Mouse (Mus musculus): ENCODE measurements around the gene Zfp609. TPM values are rescaled to one million over a fixed set of nuclear protein-coding genes. Genes with fewer than 3 reads are reported as not detected.
"Not testable (repeated sequence)": the region's sequence is repeated elsewhere in the genome, so short reads cannot be mapped to it uniquely, and the experiment has no call there.

Zfp609 gene
- polyA plus RNA-seq, 1 experiment from 2014 or later = 7.1 TPM

DNA sequence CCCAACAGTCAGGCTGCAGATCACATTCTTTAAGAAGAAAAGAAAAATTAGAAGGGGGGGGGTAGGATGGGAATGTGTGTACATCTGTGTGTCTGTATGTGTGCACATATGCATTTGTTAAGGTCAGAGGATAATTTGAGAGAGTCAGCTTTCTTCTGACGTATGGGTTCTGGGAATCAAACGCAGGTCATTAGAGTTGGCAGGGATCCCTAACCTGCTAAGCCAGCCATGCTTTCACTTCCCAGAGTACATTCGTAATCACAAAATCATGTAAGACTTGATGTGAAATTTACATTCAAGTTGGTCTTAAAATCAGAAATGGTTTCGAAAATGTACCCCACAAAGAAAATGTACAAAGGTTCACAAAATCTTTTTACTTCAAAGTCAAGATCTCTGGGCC, 38.8 kb downstream of the Zfp609 start:
- no peaks in the 10 kb centered on the region for H3K9me3 ChIP-seq (replicated peaks)
- H3K27ac ChIP-seq (ENCODE audit: poor library complexity, severe bottlenecking) = no peak overlapping the region
- peaks cover 60% of the 10 kb centered on the region for H3K4me1 ChIP-seq (replicated peaks)
- 81% methylated on average over 4 of the region's 4 CpGs for WGBS
- H3K4me2 ChIP-seq = no peak overlapping the region
- no peak overlapping the region for H3K4me3 ChIP-seq
- H3K27me3 ChIP-seq (replicated peaks) = no peaks in the 10 kb centered on the region
- no peak for ATAC-seq (ENCODE audit: insufficient number of reproducible peaks, low FRiP score)
- H3K9ac ChIP-seq = no peak overlapping the region
- H3K36me3 ChIP-seq = 0 out of 2 replicates have a peak, but pooled peaks cover under 1% of the 10 kb centered on the region

DNA sequence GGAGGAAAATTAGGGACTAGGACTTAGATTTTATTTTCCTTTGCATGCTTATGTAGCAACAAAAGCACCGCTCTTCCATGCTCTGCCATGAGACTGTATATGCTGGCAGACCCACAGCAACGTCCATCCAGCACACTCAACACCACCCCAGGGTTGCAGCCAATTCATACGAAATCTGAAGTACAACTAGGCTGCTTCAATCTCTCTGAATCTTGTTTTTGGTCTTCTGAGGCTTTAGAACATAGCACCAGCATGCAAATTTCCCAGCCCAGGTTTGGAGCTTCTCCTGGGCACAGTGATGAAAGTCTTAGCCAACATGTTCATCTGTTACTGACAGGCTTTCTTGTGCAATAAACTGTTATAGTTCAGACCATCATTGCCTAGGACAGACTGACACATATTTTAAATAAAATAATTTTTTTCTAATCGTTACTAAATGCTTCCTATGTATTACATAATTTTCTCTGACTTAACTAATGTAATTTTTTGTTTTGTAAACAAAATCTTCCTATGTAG, 39.5 kb downstream of the Zfp609 start:
- ATAC-seq (ENCODE audit: insufficient number of reproducible peaks, low FRiP score) = no peak
- H3K4me3 ChIP-seq = no peak overlapping the region

DNA sequence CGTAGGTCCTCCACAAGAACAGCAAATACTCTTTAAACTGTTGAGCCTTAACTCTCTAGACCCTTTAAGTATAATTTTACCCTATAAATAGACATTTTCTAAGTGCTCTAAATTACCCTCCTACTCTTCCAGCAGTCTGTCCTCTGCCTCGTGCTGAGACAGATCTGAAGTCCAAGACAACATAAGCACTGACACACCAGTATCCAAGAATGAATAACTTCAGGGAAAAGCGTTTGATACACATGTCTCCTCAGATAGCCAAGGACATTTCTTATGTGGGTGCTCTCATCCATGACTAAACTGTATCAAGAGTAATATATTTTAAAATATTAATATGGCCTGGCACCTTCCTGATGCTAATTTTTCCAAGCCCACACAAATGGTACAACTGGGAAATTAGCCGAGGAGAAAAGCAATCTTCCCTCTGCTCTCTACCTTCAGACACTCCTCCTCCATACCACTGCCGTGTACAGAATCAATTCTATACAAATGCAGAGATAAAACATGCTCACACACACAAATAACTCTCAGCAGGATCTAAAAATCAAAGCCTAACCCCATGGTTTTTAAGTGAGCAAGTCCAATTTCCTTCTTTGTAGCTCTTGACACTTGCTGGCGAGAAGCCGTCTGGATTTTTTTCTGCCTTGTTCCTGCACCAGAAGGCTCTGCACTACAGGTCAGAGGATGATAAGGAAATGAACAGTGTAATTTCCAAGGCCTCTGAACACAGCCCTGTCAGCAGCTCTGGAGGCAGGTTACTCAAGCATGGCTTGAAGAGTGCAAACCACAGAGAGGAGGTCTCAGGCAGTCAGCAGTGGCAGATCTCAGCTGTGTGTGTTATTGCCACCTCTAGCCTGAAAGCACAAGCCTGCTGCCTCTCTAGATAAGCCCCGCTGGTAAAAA, 40.2 kb downstream of the Zfp609 start:
- Histone ChIP-seq H3K36me3 (no peaks in the 10 kb centered on the region), H3K27ac (ENCODE audit: poor library complexity, severe bottlenecking) (peak overlapping the region; percentile 82), H3K4me1 (replicated peaks) (peaks cover 61% of the 10 kb centered on the region), H3K4me3 (no peak overlapping the region; the same call in 1 of the 2 replicates), H3K9me3 (replicated peaks) (no peaks in the 10 kb centered on the region), H3K4me2 (peak overlapping the region; percentile 54), H3K27me3 (replicated peaks) (no peaks in the 10 kb centered on the region), H3K9ac (no peak overlapping the region)
- 17% methylated on average over 8 of the region's 8 CpGs for WGBS
- peak; percentile 80 for ATAC-seq (ENCODE audit: insufficient number of reproducible peaks, low FRiP score)

More for the DNA sequence above, 39.5 kb downstream of the Zfp609 start:
- H3K27ac ChIP-seq (ENCODE audit: poor library complexity, severe bottlenecking) = peak overlapping the region; percentile 82
- H3K4me2 ChIP-seq = peak overlapping the region; percentile 54
- no peaks in the 10 kb centered on the region for H3K27me3 ChIP-seq (replicated peaks)
- H3K36me3 ChIP-seq = no peaks in the 10 kb centered on the region
- 37% methylated on average over 4 of the region's 4 CpGs for WGBS
- H3K9me3 ChIP-seq (replicated peaks) = no peaks in the 10 kb centered on the region
- H3K4me1 ChIP-seq (replicated peaks) = peaks cover 63% of the 10 kb centered on the region
- peak overlapping the region; percentile 55; the same call in 1 of the 2 replicates for H3K9ac ChIP-seq

DNA sequence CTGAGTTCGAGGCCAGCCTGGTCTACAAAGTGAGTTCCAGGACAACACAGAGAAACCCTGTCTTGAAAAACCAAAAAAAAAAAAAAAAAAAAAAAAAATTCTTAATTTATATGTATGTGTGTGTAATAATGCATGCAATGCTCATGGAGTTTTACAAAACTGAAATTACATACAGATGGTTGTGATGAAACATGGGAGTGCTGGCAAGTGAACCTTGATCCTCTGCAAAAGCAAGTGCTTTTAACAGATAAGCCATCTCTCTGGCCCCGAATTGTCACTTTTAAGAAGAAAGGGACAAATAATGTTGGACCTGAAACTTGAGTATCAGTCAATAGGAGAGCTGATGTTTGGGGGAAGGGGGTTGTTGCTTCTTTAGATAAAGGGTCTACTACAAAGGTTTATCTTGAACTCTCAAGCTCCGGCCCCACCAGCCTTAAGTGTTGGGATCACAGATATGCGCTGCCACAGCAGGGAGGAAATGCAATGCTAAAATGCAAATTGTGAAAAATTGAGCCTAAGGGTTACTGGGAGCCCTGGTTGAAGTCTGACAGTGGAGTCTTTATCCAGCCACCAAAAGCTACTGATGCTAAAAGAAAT, 41.5 kb downstream of the Zfp609 start:
- Histone ChIP-seq H3K9me3 (replicated peaks) (no peaks in the 10 kb centered on the region), H3K27me3 (replicated peaks) (no peaks in the 10 kb centered on the region), H3K36me3 (no peaks in the 10 kb centered on the region), H3K4me3 (no peak overlapping the region), H3K4me2 (peak overlapping the region; percentile 38; the same call in 1 of the 2 replicates), H3K4me1 (replicated peaks) (peaks cover 49% of the 10 kb centered on the region), H3K9ac (no peak overlapping the region), H3K27ac (ENCODE audit: poor library complexity, severe bottlenecking) (no peak overlapping the region)
- 30% methylated on average over 4 of the region's 4 CpGs for WGBS
- ATAC-seq (ENCODE audit: insufficient number of reproducible peaks, low FRiP score) = no peak

DNA sequence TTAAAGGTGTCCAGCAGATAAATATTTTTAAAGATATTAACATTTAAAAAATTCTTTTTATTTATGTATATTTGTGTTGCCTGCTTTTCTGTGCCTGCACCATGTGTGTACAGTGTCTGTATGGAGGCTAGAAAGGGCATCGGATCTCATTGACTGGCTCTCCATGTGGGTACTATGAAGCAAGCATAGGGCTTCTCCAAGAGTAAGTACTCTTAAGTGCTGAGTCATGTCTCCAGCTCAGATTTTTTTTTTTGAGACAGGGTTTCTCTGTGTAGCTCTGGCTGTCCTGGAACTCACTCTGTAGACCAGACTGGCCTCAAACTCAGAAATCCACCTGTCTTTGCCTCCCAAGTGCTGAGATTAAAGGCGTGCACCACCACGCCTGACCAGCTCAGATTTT, 47.7 kb downstream of the Zfp609 start:
- H3K27me3 ChIP-seq (replicated peaks); H3K4me3 ChIP-seq; H3K27ac ChIP-seq (ENCODE audit: poor library complexity, severe bottlenecking); ATAC-seq (ENCODE audit: insufficient number of reproducible peaks, low FRiP score); H3K9ac ChIP-seq; H3K9me3 ChIP-seq (replicated peaks); H3K4me2 ChIP-seq; H3K36me3 ChIP-seq: not testable (repeated sequence)
- 92% methylated on average over 3 of the region's 3 CpGs for WGBS
- H3K4me1 ChIP-seq (replicated peaks) = peaks cover 37% of the 10 kb centered on the region

DNA sequence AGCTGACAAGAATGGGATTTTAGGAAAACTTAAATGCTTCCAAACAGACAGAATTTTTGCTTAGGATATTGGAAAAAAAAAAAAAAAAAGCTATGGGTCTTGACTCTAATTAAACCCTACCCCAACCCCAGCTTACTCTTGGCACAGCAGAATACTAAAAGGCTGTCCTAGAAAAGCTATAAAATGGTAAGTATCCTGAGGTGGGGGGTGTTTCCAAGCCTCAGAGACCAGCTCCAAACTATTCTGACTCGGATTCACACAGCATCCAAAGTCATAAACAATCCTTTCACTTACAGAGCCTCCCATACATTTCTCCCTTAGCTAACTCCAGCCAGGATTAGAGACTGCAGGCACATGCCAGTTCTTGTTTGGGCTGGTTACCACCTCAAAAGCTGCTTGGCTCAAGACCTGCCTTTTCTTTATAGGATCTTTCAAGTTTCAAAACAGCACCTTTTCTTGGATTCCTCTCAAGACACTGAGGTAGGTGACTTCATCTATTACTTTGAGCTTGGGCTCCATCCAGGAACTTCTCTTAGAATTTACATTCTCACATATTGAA, 50.4 kb downstream of the Zfp609 start:
- no peak overlapping the region; the same call in 1 of the 2 replicates for H3K27ac ChIP-seq (ENCODE audit: poor library complexity, severe bottlenecking)
- 25% methylated on average over 1 of the region's 1 CpGs for whole genome bisulfite sequencing
- no peak overlapping the region for H3K9ac ChIP-seq
- H3K4me2 ChIP-seq = no peak overlapping the region
- peaks cover 7% of the 10 kb centered on the region; the same call in 1 of the 2 replicates for H3K9me3 ChIP-seq (replicated peaks)
- H3K4me1 ChIP-seq (replicated peaks) = peaks cover 22% of the 10 kb centered on the region
- no peak overlapping the region for H3K4me3 ChIP-seq
- H3K27me3 ChIP-seq (replicated peaks) = no peaks in the 10 kb centered on the region
- peaks cover 9% of the 10 kb centered on the region; the same call in 1 of the 2 replicates for H3K36me3 ChIP-seq
- no peak for ATAC-seq (ENCODE audit: insufficient number of reproducible peaks, low FRiP score)

DNA sequence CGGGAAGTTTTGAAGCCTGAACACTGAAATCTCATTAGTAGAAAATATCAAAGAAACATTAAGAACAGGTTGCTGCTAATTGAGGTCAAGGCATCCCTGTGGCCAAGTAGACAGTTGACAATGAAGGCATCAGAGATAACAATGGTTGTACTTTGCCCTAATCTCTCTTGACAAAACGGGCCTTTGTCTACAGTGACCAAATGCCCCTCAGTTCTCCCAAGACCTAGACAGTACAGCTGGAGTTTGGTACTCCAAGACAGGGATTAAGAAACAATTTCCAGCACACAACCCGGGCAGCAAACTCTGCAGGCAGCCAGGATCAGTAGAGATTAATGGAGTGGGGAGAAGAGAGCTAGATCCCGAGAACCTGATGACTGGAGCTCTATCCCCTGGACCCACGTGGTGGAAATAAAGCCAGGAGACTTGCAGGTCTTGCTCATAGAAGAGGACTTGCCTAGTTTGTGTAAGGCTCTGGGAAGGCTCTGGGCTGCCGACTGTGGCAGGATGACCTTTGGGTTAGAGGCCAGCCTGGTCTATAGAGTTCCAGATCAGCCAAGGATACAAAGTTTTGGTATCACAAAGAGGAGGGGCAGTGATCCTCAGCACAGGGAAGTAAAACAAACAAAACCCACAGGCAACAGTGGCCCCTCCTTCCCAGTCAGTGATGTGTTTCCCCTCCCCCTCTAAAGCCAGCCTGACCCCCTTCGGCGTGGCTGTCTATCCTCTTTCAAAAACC, 51.1 kb downstream of the Zfp609 start:
- Histone ChIP-seq H3K27ac (ENCODE audit: poor library complexity, severe bottlenecking) (no peak overlapping the region), H3K9me3 (replicated peaks) (peaks cover 7% of the 10 kb centered on the region; the same call in 1 of the 2 replicates), H3K27me3 (replicated peaks) (no peaks in the 10 kb centered on the region), H3K4me1 (replicated peaks) (peaks cover 26% of the 10 kb centered on the region), H3K9ac (no peak overlapping the region), H3K36me3 (peaks cover 9% of the 10 kb centered on the region; the same call in 1 of the 2 replicates), H3K4me2 (no peak overlapping the region), H3K4me3 (no peak overlapping the region)
- WGBS = 22% methylated on average over 8 of the region's 8 CpGs
- ATAC-seq (ENCODE audit: insufficient number of reproducible peaks, low FRiP score) = no peak

DNA sequence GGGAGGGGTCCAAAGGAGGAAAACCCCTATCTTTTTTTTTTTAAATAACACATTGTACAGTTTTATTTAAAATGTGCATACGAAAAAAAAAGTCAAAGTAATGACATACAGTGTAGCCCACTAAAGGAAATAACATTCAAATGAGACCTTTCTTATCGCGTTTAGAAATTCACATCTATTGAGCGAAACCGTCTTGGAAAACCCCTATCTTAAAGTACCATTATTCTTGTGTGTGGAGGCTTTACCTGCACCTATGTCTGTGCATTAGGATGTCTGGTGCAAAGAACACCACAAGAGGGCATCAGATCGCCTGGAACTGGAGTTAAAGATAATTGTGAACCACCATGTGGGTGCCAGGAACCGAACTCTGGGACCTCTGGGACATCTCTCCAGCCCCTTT, 53.6 kb downstream of the Zfp609 start:
- Histone ChIP-seq H3K9ac (no peak overlapping the region), H3K27me3 (replicated peaks) (no peaks in the 10 kb centered on the region), H3K9me3 (replicated peaks) (peaks cover 7% of the 10 kb centered on the region; the same call in 1 of the 2 replicates), H3K4me2 (no peak overlapping the region), H3K4me3 (no peak overlapping the region), H3K4me1 (replicated peaks) (peaks cover 25% of the 10 kb centered on the region), H3K36me3 (peaks cover 9% of the 10 kb centered on the region; the same call in 1 of the 2 replicates), H3K27ac (ENCODE audit: poor library complexity, severe bottlenecking) (no peak overlapping the region)
- 94% methylated on average over 7 of the region's 7 CpGs for WGBS
- ATAC-seq (ENCODE audit: insufficient number of reproducible peaks, low FRiP score) = no peak

DNA sequence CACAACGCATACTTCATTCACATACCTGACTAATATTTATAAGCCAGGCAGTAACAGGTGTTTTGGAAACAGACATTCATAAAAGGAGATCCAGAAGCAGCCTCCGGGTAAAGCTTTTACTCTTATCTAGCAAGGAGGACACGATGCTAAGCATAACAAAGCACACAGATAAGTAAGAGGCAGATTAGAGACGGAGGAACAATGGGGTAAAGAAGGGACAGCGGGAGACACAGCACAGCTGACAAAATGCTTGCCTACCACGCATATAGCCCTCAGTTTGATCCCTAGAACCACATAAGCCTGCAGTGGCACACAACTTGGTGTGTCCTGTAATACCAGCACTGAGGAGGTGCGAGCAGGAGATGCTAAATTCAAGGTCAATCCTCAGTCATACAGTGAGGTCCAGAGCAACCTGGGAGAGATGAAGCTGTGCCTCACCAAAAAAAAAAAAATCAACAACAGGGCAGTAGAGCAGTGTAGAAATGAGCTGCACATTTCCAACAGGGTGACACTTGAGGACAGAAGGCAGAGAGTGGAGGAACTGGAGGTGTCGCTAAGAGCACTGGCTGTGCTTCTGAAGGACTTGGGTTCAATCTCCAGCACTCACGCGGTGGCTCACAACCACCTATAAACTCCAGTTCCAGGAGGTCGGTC, 56.2 kb downstream of the Zfp609 start:
- no peak for ATAC-seq (ENCODE audit: insufficient number of reproducible peaks, low FRiP score)
- Histone ChIP-seq H3K4me3 (no peak overlapping the region), H3K27ac (ENCODE audit: poor library complexity, severe bottlenecking) (no peak overlapping the region)

DNA sequence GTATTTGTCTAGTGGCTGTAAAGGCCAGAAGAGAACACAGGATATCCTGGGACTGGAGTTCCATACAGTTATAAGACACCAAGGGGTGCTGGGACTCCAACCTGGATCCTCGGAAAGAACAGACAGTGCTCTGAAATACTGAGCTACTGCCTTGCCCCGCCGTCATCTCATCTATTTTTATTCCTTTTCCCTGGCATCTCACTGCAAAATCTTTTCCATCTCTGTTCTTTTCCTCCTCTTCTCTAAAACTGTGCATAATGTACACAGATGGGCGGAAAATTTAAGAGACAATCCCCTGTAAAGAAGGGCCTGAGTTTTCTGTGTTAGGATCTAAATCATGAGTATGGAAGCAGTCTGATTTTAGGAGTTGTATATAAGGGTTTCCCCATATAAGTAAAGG, 64.6 kb downstream of the Zfp609 start:
- Histone ChIP-seq H3K9me3 (replicated peaks) (no peaks in the 10 kb centered on the region), H3K4me2 (no peak overlapping the region), H3K4me3 (no peak overlapping the region), H3K27me3 (replicated peaks) (no peaks in the 10 kb centered on the region), H3K27ac (ENCODE audit: poor library complexity, severe bottlenecking) (no peak overlapping the region), H3K36me3 (no peaks in the 10 kb centered on the region), H3K9ac (no peak overlapping the region), H3K4me1 (replicated peaks) (peaks cover 15% of the 10 kb centered on the region)
- no peak for ATAC-seq (ENCODE audit: insufficient number of reproducible peaks, low FRiP score)
- WGBS = 86% methylated on average over 4 of the region's 4 CpGs

More for the DNA sequence above, 56.2 kb downstream of the Zfp609 start:
- H3K9ac ChIP-seq = peak overlapping the region; percentile 12; the same call in 1 of the 2 replicates
- 19% methylated on average over 11 of the region's 11 CpGs for WGBS
- H3K4me1 ChIP-seq (replicated peaks) = peaks cover 13% of the 10 kb centered on the region
- H3K4me2 ChIP-seq = no peak overlapping the region
- H3K27me3 ChIP-seq (replicated peaks) = no peaks in the 10 kb centered on the region
- H3K36me3 ChIP-seq = peaks cover 9% of the 10 kb centered on the region; the same call in 1 of the 2 replicates
- H3K9me3 ChIP-seq (replicated peaks) = peaks cover 7% of the 10 kb centered on the region; the same call in 1 of the 2 replicates
